Mouse (Mus musculus): ENCODE measurements at regions not wholly inside any gene's neighbourhood (a gene's known extent, or its start where the extent isn't known, plus 50 kb on each side); places are given as distances from the start of the nearest gene placed in this dataset.

DNA sequence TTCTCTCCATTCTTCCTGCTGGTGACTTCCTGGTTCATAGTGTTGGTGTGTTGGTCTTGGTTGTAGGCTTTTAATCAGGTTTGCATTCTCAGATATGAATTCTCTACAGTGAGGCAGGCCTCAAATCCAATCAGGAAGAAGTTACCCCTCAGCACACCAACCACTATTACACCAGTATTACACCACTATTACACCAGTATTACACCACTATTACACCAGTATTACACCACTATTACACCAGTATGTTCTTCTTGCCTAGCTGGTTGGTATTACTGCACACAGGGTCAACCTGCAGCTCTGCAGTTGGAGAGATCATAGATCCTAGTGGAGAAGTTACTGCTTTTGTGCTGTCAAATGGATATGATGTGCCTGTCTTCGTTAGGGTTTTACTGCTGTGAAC, 129.6 kb downstream of the Tmem17 start:
- TF ChIP-seq ZC3H11A (IDR thresholded peaks at IDR 0.05; ENCODE audit: borderline replicate concordance, low read depth, low read length) (no peak), CHD2 (IDR thresholded peaks at IDR 0.05; ENCODE audit: low read depth, low read length) (no peak), HCFC1 (IDR thresholded peaks at IDR 0.05; ENCODE audit: borderline replicate concordance, insufficient read depth, low read length) (no peak), ZNF384 (IDR thresholded peaks at IDR 0.05; ENCODE audit: low read depth, low read length) (no peak), MAFK (IDR thresholded peaks at IDR 0.05; ENCODE audit: insufficient read depth, low read depth, low read length) (no peak)

All from ES-E14 (cell line).